Mouse (Mus musculus): ENCODE measurements around the gene Gm3424. TPM values are rescaled to one million over a fixed set of nuclear protein-coding genes. Genes with fewer than 3 reads are reported as not detected.
"Not testable (repeated sequence)": the region's sequence is repeated elsewhere in the genome, so short reads cannot be mapped to it uniquely, and the experiment has no call there.

Gene Gm3424
- not detected in 2 replicates for polyA plus RNA-seq (2012)

DNA sequence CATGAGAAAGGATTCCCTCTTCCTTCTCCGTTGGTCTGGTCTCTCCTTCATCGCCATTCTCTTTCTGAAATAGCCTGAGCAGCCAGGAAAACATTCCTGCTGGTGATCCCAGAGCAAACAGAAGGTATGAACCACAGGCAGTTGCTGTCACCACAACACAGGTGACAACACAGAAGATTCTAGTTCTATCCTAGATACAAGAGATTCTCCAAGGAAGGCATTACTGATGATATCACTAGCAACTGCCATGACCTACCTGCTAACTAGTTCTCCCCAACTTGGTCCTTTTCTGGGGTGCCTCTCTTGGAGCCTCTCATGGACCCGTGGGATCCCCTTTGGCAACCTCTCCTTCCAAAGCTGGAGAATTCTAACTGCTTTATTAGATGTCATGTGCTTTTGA lies at the start of gene Gm3424:
Gene Gm3424 (minus strand): TSS at position 101 of the 400 bp plus-strand sequence.
- H3K36me3 ChIP-seq (ENCODE audit: control insufficient read depth); H3K4me1 ChIP-seq (ENCODE audit: control insufficient read depth); H3K9me3 ChIP-seq (ENCODE audit: control insufficient read depth, low read length); H3K27me3 ChIP-seq (ENCODE audit: control insufficient read depth); H3K4me3 ChIP-seq (replicated peaks): not testable (repeated sequence)

- H3K36me3 ChIP-seq (ENCODE audit: control insufficient read depth); H3K4me3 ChIP-seq (replicated peaks); H3K27me3 ChIP-seq (ENCODE audit: control insufficient read depth); H3K9me3 ChIP-seq (ENCODE audit: control insufficient read depth, low read length); H3K4me1 ChIP-seq (ENCODE audit: control insufficient read depth): not testable (repeated sequence)
Measured at GRCm38 (mm10) chr14:5879791-5880190, 49.7 kb upstream of the Gm3424 start.

DNA sequence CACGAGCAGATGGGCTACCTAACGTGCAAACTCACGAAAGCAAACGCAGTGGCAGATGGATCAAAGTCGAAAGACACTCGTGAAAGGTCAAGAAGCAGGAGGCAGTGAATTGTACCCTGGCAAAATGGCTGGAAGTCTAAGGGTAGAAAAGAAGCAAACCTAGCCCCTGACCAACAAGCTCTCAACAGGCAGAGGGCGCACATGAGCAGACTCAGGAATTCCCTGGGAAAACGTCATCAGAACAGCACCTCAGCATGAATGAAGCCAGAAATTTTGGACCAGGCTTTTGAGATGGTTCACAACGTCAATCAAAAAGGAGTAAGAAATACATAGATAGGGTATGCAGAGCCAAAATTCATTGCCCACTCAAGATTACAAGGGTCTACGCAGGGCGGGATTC lies 49.0 kb upstream of the Gm3424 start:
- H3K9me3 ChIP-seq (ENCODE audit: control insufficient read depth, low read length); H3K4me3 ChIP-seq (replicated peaks); H3K4me1 ChIP-seq (ENCODE audit: control insufficient read depth); H3K36me3 ChIP-seq (ENCODE audit: control insufficient read depth); H3K27me3 ChIP-seq (ENCODE audit: control insufficient read depth): not testable (repeated sequence)

DNA sequence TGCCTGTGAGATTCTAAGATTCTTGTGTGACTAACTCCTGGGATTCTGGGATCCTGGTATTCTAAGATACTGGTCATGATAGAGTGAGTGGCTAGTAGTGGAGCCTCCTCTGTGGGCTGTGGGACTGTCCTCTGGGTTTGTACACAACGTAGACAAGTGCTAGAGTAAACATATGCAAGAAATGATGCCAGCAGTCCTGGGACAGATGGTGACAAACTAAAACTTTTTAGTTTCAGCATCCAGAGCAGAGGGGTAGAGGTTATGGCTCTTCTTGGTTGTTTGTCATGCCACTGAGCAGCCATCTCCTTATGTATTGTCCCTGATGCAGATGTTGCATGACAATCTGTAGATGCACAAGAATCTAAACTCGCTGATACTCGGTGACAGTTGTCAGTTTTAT lies 25.8 kb upstream of the Gm3424 start:
- not testable (repeated sequence) for H3K4me3 ChIP-seq (replicated peaks); H3K4me1 ChIP-seq (ENCODE audit: control insufficient read depth); H3K27me3 ChIP-seq (ENCODE audit: control insufficient read depth); H3K36me3 ChIP-seq (ENCODE audit: control insufficient read depth); H3K9me3 ChIP-seq (ENCODE audit: control insufficient read depth, low read length)

DNA sequence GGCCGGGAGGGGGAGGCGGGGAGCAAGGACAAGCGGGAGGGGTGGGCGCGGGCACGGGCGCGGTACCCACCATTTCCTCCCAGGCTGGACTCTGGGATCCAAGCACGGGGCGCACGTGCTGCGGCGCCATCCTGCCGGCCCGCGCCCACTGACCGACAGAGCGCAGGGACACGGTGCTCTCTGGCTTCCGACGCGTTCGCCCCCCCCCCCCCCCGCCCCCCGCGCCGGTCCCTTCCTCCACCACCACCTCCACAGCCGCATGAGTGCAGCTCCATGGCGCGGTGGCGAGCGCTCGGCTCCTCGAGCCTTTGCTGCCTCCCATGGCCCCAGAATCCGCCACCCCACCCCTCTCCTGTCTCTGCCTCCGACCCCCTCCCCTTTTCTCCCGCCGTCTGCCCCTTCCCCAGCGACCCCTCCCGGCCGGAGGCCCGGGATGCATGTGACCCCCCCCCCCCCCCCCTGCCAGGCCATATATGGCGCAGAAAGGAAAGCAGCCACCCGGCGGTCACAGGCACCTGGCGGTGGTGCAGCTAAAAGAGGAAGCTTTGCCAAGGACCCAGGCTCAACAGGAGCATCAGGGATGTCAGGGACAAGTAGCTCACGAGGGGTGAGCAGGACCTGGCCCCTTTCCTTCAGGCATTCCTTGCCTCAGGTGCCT lies 17.3 kb downstream of the Gm3424 start:
- not testable (repeated sequence) for H3K9me3 ChIP-seq (ENCODE audit: control insufficient read depth, low read length); H3K4me3 ChIP-seq (replicated peaks); H3K36me3 ChIP-seq (ENCODE audit: control insufficient read depth); H3K27me3 ChIP-seq (ENCODE audit: control insufficient read depth); H3K4me1 ChIP-seq (ENCODE audit: control insufficient read depth)

DNA sequence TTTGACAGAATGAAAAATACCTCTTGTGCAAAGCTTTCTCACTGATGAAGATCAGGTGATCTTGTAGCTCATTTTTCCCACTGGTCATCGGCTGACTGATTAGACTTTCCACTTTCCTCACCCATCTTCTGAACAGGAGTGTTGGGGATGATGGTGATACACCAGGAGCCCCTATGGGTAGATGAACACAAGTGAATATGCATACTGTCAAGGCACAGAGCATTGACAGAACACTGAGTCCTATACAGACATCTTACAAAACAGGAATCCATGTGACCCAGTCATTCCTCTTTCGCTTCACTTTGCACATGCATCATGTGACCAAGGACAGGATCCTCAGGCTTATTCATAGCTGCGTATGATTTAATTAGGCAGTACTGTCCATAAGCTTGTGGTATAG lies 22.2 kb downstream of the Gm3424 start, which contains the start of gene Gm3383:
Gene Gm3383 (minus strand): TSS at position 101 of the 400 bp plus-strand sequence.
- not testable (repeated sequence) for H3K9me3 ChIP-seq (ENCODE audit: control insufficient read depth, low read length)

More for the DNA sequence above, 22.2 kb downstream of the Gm3424 start, which contains the start of gene Gm3383:
- not testable (repeated sequence) for H3K4me1 ChIP-seq (ENCODE audit: control insufficient read depth); H3K36me3 ChIP-seq (ENCODE audit: control insufficient read depth); H3K27me3 ChIP-seq (ENCODE audit: control insufficient read depth); H3K4me3 ChIP-seq (replicated peaks)

Other genes with a start within 250 kb of the Gm3424 start
- not detected in 2 replicates for gene Gm8265, start 197.3 kb downstream of the Gm3424 start, polyA plus RNA-seq (2012)
- gene Gm9603, start 142.9 kb downstream of the Gm3424 start, polyA plus RNA-seq (2012), result not detected in 2 replicates
- not detected in 2 replicates for gene Gm3373, start 88.8 kb downstream of the Gm3424 start, polyA plus RNA-seq (2012)
- not detected in 2 replicates for gene Gm3383, start 22.3 kb downstream of the Gm3424 start, polyA plus RNA-seq (2012)
- gene Gm8237, start 50.1 kb upstream of the Gm3424 start, polyA plus RNA-seq (2012), result not detected in 2 replicates
- gene Gm3248, start 131.4 kb upstream of the Gm3424 start, polyA plus RNA-seq (2012), result not detected in 2 replicates
- gene Gm3453, start 148.8 kb upstream of the Gm3424 start, polyA plus RNA-seq (2012), result 0.03 TPM in 1 of 2 replicates, not detected in the other
- gene Gm6337, start 227.9 kb upstream of the Gm3424 start, polyA plus RNA-seq (2012), result not detected in 2 replicates